ENCODE assay signal across 11 mouse cellular contexts in genomic region chr1:138982611-138983010, GRCm38 (mm10). TPM values are rescaled to one million over a fixed set of nuclear protein-coding genes. Genes with fewer than 3 reads are reported as not detected.
DNase-seq lines count a peak whose midpoint lies in the region; ATAC-seq and TF ChIP-seq lines count a peak whose summit lies in the region.
"Had no signal": no experiment of that assay in that cellular context is flagged by ENCODE, and none has a peak within 500 bp of the region (broad histone marks: within the 10 kb centered on the region; RNA-seq: fewer than 3 reads in every experiment).

No protein-coding gene starts in this region.

- no peak for TF ChIP-seq CTCF in cerebellum, adult 2 months (IDR thresholded peaks at IDR 0.05; ENCODE audit: borderline replicate concordance, insufficient read depth, low read depth, low read length)

- H3K36me3 ChIP-seq in heart, embryonic 15.5 days, result no peaks in the 10 kb centered on the region
- no peaks in the 10 kb centered on the region for H3K36me3 ChIP-seq in midbrain, embryonic 13.5 days
- no peaks in the 10 kb centered on the region for H3K36me3 ChIP-seq in midbrain, embryonic 16.5 days (ENCODE audit: control insufficient read depth, insufficient read depth, low read length)
- no peaks in the 10 kb centered on the region for H3K36me3 ChIP-seq in hindbrain, embryonic 16.5 days (ENCODE audit: control insufficient read depth, insufficient read depth, low read length)
- no peaks in the 10 kb centered on the region for H3K36me3 ChIP-seq in neural tube, embryonic 14.5 days (ENCODE audit: control insufficient read depth, insufficient read depth, low read length)
- H3K36me3 ChIP-seq: liver, embryonic 15.5 days had no signal

- ATAC-seq in heart, embryonic 15.5 days (replicated peaks; ENCODE audit: insufficient number of reproducible peaks, insufficient read depth, low FRiP score, low read depth), result no peak
- ATAC-seq in midbrain, embryonic 13.5 days, result 0 out of 2 replicates have a peak, but pooled peaks have one; percentile 37
- no peak; the same call in 1 of the 2 replicates for ATAC-seq in midbrain, embryonic 16.5 days
- ATAC-seq in hindbrain, embryonic 16.5 days, result peak; percentile 71; the same call in 1 of the 2 replicates
- 0 out of 2 replicates have a peak, but pooled peaks have one; percentile 30 for ATAC-seq in neural tube, embryonic 14.5 days (ENCODE audit: low read depth)

- no peaks in the 10 kb centered on the region for H3K27me3 ChIP-seq in heart, embryonic 15.5 days
- no peaks in the 10 kb centered on the region for H3K27me3 ChIP-seq in midbrain, embryonic 13.5 days
- H3K27me3 ChIP-seq in midbrain, embryonic 16.5 days (ENCODE audit: control insufficient read depth, insufficient read depth, low read depth, low read length), result no peaks in the 10 kb centered on the region
- no peaks in the 10 kb centered on the region for H3K27me3 ChIP-seq in hindbrain, embryonic 16.5 days (replicated peaks; ENCODE audit: control insufficient read depth, insufficient read depth, low read length)
- no peaks in the 10 kb centered on the region for H3K27me3 ChIP-seq in neural tube, embryonic 14.5 days (ENCODE audit: control insufficient read depth, insufficient read depth, low read length)
- no peaks in the 10 kb centered on the region for H3K27me3 ChIP-seq in cerebellum, adult 2 months (ENCODE audit: control insufficient read depth, insufficient read depth, low read length)
- H3K27me3 ChIP-seq: liver, embryonic 15.5 days had no signal

- no peak for TF ChIP-seq POLR2A in cerebellum, adult 2 months (IDR thresholded peaks at IDR 0.05; ENCODE audit: borderline replicate concordance, insufficient read depth, low read length)

- no peak for DNase-seq in heart, adult 8-10 months (ENCODE audit: low spot score)
- no peak for DNase-seq in cerebellum, adult 2 months
- DNase-seq: adrenal gland, postnatal 25 days; cerebellum, adult 18-20 months; thymus, postnatal 4 days had no signal

- H3K4me1 ChIP-seq in heart, embryonic 15.5 days (replicated peaks), result peaks cover 23% of the 10 kb centered on the region
- H3K4me1 ChIP-seq in midbrain, embryonic 13.5 days (replicated peaks), result peaks cover 19% of the 10 kb centered on the region
- peaks cover 9% of the 10 kb centered on the region; the same call in 1 of the 2 replicates for H3K4me1 ChIP-seq in midbrain, embryonic 16.5 days (ENCODE audit: control insufficient read depth, insufficient read depth, low read length)
- H3K4me1 ChIP-seq in hindbrain, embryonic 16.5 days (ENCODE audit: control insufficient read depth, insufficient read depth, low read depth, low read length), result peaks cover 8% of the 10 kb centered on the region
- H3K4me1 ChIP-seq in neural tube, embryonic 14.5 days (ENCODE audit: control insufficient read depth, insufficient read depth, low read length), result peaks cover 3% of the 10 kb centered on the region; the same call in 1 of the 2 replicates
- H3K4me1 ChIP-seq in cerebellum, adult 2 months (ENCODE audit: control insufficient read depth, insufficient read depth, low read length), result peaks cover 8% of the 10 kb centered on the region
- H3K4me1 ChIP-seq: liver, embryonic 15.5 days had no signal

- H3K27ac ChIP-seq in heart, embryonic 15.5 days, result peak overlapping the region; percentile 57
- no peak overlapping the region for H3K27ac ChIP-seq in midbrain, embryonic 13.5 days
- no peak overlapping the region for H3K27ac ChIP-seq in midbrain, embryonic 16.5 days (ENCODE audit: low read length)
- no peak overlapping the region for H3K27ac ChIP-seq in hindbrain, embryonic 16.5 days (ENCODE audit: low read depth, low read length)
- H3K27ac ChIP-seq in neural tube, embryonic 14.5 days (ENCODE audit: low read depth, low read length), result no peak overlapping the region
- H3K27ac ChIP-seq in cerebellum, adult 2 months (ENCODE audit: insufficient read depth, low read length), result no peak overlapping the region
- H3K27ac ChIP-seq: liver, embryonic 15.5 days had no signal

- no peak overlapping the region for H3K4me3 ChIP-seq in heart, embryonic 15.5 days
- H3K4me3 ChIP-seq in midbrain, embryonic 13.5 days (replicated peaks), result no peak overlapping the region
- H3K4me3 ChIP-seq in midbrain, embryonic 16.5 days (ENCODE audit: low read depth, low read length), result no peak overlapping the region
- no peak overlapping the region for H3K4me3 ChIP-seq in hindbrain, embryonic 16.5 days (ENCODE audit: low read length)
- H3K4me3 ChIP-seq in neural tube, embryonic 14.5 days (ENCODE audit: low read depth, low read length), result no peak overlapping the region
- H3K4me3 ChIP-seq in cerebellum, adult 2 months (replicated peaks; ENCODE audit: insufficient read depth, low read depth, low read length), result no peak overlapping the region
- H3K4me3 ChIP-seq: liver, embryonic 15.5 days had no signal

- H3K4me2 ChIP-seq in heart, embryonic 15.5 days, result peak overlapping the region; percentile 10; the same call in 1 of the 2 replicates
- H3K4me2 ChIP-seq in midbrain, embryonic 13.5 days (replicated peaks), result no peak overlapping the region
- no peak overlapping the region for H3K4me2 ChIP-seq in midbrain, embryonic 16.5 days (ENCODE audit: low read length)
- H3K4me2 ChIP-seq in hindbrain, embryonic 16.5 days (ENCODE audit: low read length), result no peak overlapping the region
- no peak overlapping the region for H3K4me2 ChIP-seq in neural tube, embryonic 14.5 days (ENCODE audit: low read depth, low read length)
- H3K4me2 ChIP-seq: liver, embryonic 15.5 days had no signal

- no peaks in the 10 kb centered on the region for H3K9me3 ChIP-seq in heart, embryonic 15.5 days (replicated peaks)
- no peaks in the 10 kb centered on the region for H3K9me3 ChIP-seq in midbrain, embryonic 13.5 days
- no peaks in the 10 kb centered on the region for H3K9me3 ChIP-seq in midbrain, embryonic 16.5 days (replicated peaks; ENCODE audit: control insufficient read depth, low read length, poor library complexity, severe bottlenecking)
- no peaks in the 10 kb centered on the region for H3K9me3 ChIP-seq in hindbrain, embryonic 16.5 days (ENCODE audit: control insufficient read depth, low read length)
- H3K9me3 ChIP-seq in neural tube, embryonic 14.5 days (ENCODE audit: control insufficient read depth, low read length), result no peaks in the 10 kb centered on the region
- H3K9me3 ChIP-seq: liver, embryonic 15.5 days had no signal

- H3K9ac ChIP-seq in heart, embryonic 15.5 days, result no peak overlapping the region
- H3K9ac ChIP-seq in midbrain, embryonic 13.5 days (replicated peaks), result no peak overlapping the region
- no peak overlapping the region for H3K9ac ChIP-seq in midbrain, embryonic 16.5 days (ENCODE audit: low read depth, low read length)
- H3K9ac ChIP-seq in hindbrain, embryonic 16.5 days (ENCODE audit: low read depth, low read length), result no peak overlapping the region
- no peak overlapping the region for H3K9ac ChIP-seq in neural tube, embryonic 14.5 days (replicated peaks; ENCODE audit: low read depth, low read length)
- H3K9ac ChIP-seq: liver, embryonic 15.5 days had no signal

- WGBS in heart, embryonic 15.5 days, result 58% methylated on average over 5 of the region's 5 CpGs
- WGBS in midbrain, embryonic 13.5 days, result 53% methylated on average over 5 of the region's 5 CpGs
- 43% methylated on average over 5 of the region's 5 CpGs for WGBS in midbrain, embryonic 16.5 days
- WGBS in hindbrain, embryonic 16.5 days, result 51% methylated on average over 5 of the region's 5 CpGs
- whole genome bisulfite sequencing in neural tube, embryonic 14.5 days, result 48% methylated on average over 5 of the region's 5 CpGs
- 64% methylated on average over 5 of the region's 5 CpGs for WGBS in cerebellum, adult 2 months

RNA-seq across cellular contexts. Expression of gene Dennd1b, which starts 19.4 kb away (rescaled TPM):
- 13.0 and 14.8 TPM in 2 replicates for polyA plus RNA-seq in heart, embryonic 15.5 days (2015; fragmentation: Nextera tagmentation; extraction: Ambion mirVana)
- total RNA-seq in heart, adult 8-10 months (2022), result 10 to 100 TPM; 22.2 to 25.7 (median 23.8) TPM
- polyA plus RNA-seq in midbrain, embryonic 13.5 days (2015; fragmentation: Nextera tagmentation; extraction: Ambion mirVana), result 13.0 and 13.1 TPM in 2 replicates
- polyA plus RNA-seq in midbrain, embryonic 16.5 days (2015; fragmentation: Nextera tagmentation; extraction: Ambion mirVana), result 9.2 and 10.4 TPM in 2 replicates
- polyA plus RNA-seq in hindbrain, embryonic 16.5 days (2015; fragmentation: Nextera tagmentation; extraction: Ambion mirVana), result 6.3 and 7.9 TPM in 2 replicates
- 11.0 and 11.7 TPM in 2 replicates for polyA plus RNA-seq in neural tube, embryonic 14.5 days (2014; fragmentation: Nextera tagmentation; extraction: Ambion mirVana)
- 6.2 and 8.0 TPM in 2 replicates for polyA plus RNA-seq in cerebellum, adult 2 months (2012; rRNA removed)

Comparison
In these comparisons a context has a peak if more than half of its experiments do, and no peak if none do; other contexts are left out.
1. ATAC-seq: peak in midbrain, embryonic 13.5 days (single experiment), hindbrain, embryonic 16.5 days (single experiment) and neural tube, embryonic 14.5 days (single experiment); none in heart, embryonic 15.5 days (single experiment) and midbrain, embryonic 16.5 days (single experiment).